Mouse (Mus musculus) bone marrow macrophage, adult 2 months (primary cell): Measurements from ENCODE around the gene A730061H03Rik. TPM values are rescaled to one million over a fixed set of nuclear protein-coding genes. Genes with fewer than 3 reads are reported as not detected.

Source experiments
- H3K27ac ChIP-seq: 2 replicates; pipeline ENCODE4 v1.5.1; 2012; ENCODE audit warnings: low read depth, low read length; ENCODE audit not compliant: insufficient read depth
- H3K4me1 ChIP-seq: 2 replicates; pipeline ENCODE4 v1.6.1; 2012; ENCODE audit warnings: low read length; ENCODE audit not compliant: control insufficient read depth, insufficient read depth
- H3K4me3 ChIP-seq: 2 replicates; pipeline ENCODE4 v1.5.1; 2012; ENCODE audit warnings: mild to moderate bottlenecking, low read length, moderate library complexity; ENCODE audit not compliant: insufficient read depth
- CTCF ChIP-seq: IDR thresholded peaks from 2 replicates; pipeline ENCODE4 v1.5.1; 2012; ENCODE audit warnings: low read depth, mild to moderate bottlenecking, low read length, moderate library complexity
- POLR2A ChIP-seq: IDR thresholded peaks from 2 replicates; pipeline ENCODE4 v1.6.1; 2012; ENCODE audit warnings: mild to moderate bottlenecking, low read depth, low read length, borderline replicate concordance
- polyA plus RNA-seq: library from polyadenylated mRNA; stranded (reverse); fragments of >200 nt; gene quantifications from 2 replicates; pipeline ENCODE4 v1.2.4, GENCODE M21; 2012; ENCODE audit not compliant: missing spikeins, insufficient read depth, insufficient read length

Gene A730061H03Rik
- not detected in 2 replicates for polyA plus RNA-seq

GRCm38 (mm10) chr14:55560202-55561073 lies at the start of gene A730061H03Rik:
TSS of gene A730061H03Rik (minus strand) at chr14:55560406.
- Histone ChIP-seq H3K4me1 (peaks cover 22% of the 10 kb centered on the region), H3K4me3 (peak within 1 kb of the TSS; percentile 94), H3K27ac (peak within 1 kb of the TSS; percentile 91)
- no peak for TF ChIP-seq CTCF
- no peak for TF ChIP-seq POLR2A

GRCm38 (mm10) chr14:55608339-55608738 lies 48.1 kb upstream of the A730061H03Rik start:
- Histone ChIP-seq H3K4me1 (peaks cover 6% of the 10 kb centered on the region; the same call in 1 of the 2 replicates), H3K4me3 (no peak overlapping the region), H3K27ac (no peak overlapping the region)
- TF ChIP-seq POLR2A (no peak), CTCF (no peak)

GRCm38 (mm10) chr14:55605743-55606459 lies 45.7 kb upstream of the A730061H03Rik start:
- TF ChIP-seq POLR2A (no peak), CTCF (no peak)
- Histone ChIP-seq H3K27ac (no peak overlapping the region), H3K4me1 (peaks cover 6% of the 10 kb centered on the region; the same call in 1 of the 2 replicates), H3K4me3 (no peak overlapping the region)

- peak overlapping the region; percentile 93 for H3K27ac ChIP-seq
These were observed 44.6 kb upstream of the A730061H03Rik start for GRCm38 (mm10) chr14:55604823-55605222.

GRCm38 (mm10) chr14:55603633-55604576 lies 43.7 kb upstream of the A730061H03Rik start:
- Histone ChIP-seq H3K4me1 (peaks cover 6% of the 10 kb centered on the region; the same call in 1 of the 2 replicates), H3K27ac (peak overlapping the region; percentile 93), H3K4me3 (peak overlapping the region; percentile 76)
- TF ChIP-seq CTCF (peak; percentile 25), POLR2A (peak; percentile 33; the same call in 1 of the 2 replicates)

More at GRCm38 (mm10) chr14:55604823-55605222, 44.6 kb upstream of the A730061H03Rik start:
- TF ChIP-seq CTCF: no peak
- TF ChIP-seq POLR2A: no peak
- Histone ChIP-seq H3K4me3 (peak overlapping the region; percentile 76), H3K4me1 (peaks cover 6% of the 10 kb centered on the region; the same call in 1 of the 2 replicates)

GRCm38 (mm10) chr14:55603271-55603632 lies 43.0 kb upstream of the A730061H03Rik start, which contains the start of gene Irf9:
TSS of gene Irf9 (plus strand) at chr14:55603571.
- Histone ChIP-seq H3K4me1 (peaks cover 6% of the 10 kb centered on the region; the same call in 1 of the 2 replicates), H3K4me3 (peak within 1 kb of the TSS; percentile 76), H3K27ac (peak within 1 kb of the TSS; percentile 93)
- TF ChIP-seq POLR2A (no peak), CTCF (no peak)

GRCm38 (mm10) chr14:55598521-55599390 lies 38.5 kb upstream of the A730061H03Rik start:
- no peak for TF ChIP-seq POLR2A
- TF ChIP-seq CTCF: no peak
- H3K27ac ChIP-seq: no peak overlapping the region
- no peaks in the 10 kb centered on the region for H3K4me1 ChIP-seq
- no peak overlapping the region for H3K4me3 ChIP-seq

- Histone ChIP-seq H3K4me3 (no peak overlapping the region), H3K27ac (no peak overlapping the region), H3K4me1 (peaks cover 2% of the 10 kb centered on the region)
- TF ChIP-seq POLR2A (no peak), CTCF (no peak)
These were observed 36.0 kb upstream of the A730061H03Rik start for GRCm38 (mm10) chr14:55596036-55596690.
